Mouse (Mus musculus) cortical plate, adult 2 months (tissue): Measurements from ENCODE around the gene Srgap1.

ENCODE experiments used
- CTCF ChIP-seq: fragments of 200-500 bp; IDR thresholded peaks from 2 replicates; pipeline ENCODE4 v1.5.1; 2011; ENCODE audit warnings: mild to moderate bottlenecking, control low read depth, low read length; ENCODE audit not compliant: insufficient read depth; ENCODE audit errors: extremely low read depth
- POLR2A ChIP-seq: fragments of 200-500 bp; IDR thresholded peaks from 2 replicates; pipeline ENCODE4 v1.6.1; 2011; ENCODE audit warnings: mild to moderate bottlenecking, low read length, control low read depth; ENCODE audit not compliant: insufficient read depth; ENCODE audit errors: extremely low read depth

DNA sequence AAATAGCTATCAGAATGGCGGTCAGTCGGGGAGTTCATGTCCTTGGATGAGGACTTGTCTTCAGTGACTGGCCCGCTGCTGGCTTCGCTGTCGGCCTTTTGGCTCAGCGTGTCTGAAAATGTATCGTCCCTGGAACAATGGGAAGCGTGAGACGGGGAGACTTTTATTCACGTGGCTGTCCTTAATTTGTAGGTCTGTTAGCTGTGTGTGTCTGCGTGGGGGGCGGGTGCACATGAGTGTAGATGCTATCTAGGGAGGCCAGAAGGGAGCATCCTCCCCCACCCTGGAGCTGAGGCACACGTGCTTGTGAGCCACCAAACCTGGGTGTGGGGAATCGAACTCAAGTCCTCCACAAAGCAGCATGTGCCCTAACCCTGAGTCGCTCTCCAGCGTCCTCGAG is 254.5 kb downstream of the Srgap1 start:
- TF ChIP-seq CTCF (no peak), POLR2A (no peak)
